Mouse (Mus musculus): Measurements from ENCODE around the gene Adam12.

Gene Adam12

DNA sequence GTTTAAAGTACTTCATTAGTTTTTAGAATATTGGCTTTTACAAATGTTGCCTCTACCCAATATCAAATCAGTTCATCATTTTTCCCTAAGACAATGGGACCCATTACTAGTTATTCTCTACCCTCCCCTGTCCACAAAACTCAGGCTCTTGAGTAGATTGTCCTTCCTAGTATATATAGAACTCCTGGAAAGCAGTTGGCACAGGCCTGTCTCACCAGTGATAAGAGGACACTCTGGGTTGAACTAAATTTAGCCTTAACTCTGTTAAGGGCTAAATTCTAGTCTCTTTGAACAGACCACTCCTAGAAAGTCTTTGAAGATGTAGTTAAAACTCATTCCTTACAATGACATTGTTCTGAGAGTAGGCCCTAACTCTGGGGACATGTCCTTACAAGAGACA lies 241.0 kb downstream of the Adam12 start:
- DNase-seq: no peak

DNA sequence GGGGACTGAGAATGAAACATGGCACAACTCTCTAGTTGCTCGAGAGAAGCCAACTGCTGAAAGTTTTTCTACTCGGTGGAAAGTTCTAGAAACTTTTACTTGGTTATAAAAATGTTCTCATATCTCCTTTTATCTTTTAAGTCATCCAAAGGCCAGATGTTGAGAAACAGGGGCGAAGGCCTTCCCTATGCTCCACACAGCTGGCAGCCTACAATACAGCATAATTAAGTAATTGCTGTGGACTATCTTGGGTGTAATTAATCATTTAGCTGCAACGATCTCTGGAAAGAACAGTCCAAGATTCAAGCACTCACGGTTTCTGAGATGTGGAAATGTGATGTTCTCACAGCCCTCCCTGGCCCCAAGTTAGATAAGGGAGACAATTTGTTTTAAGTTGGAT lies 243.6 kb downstream of the Adam12 start:
- no peak for DNase-seq

DNA sequence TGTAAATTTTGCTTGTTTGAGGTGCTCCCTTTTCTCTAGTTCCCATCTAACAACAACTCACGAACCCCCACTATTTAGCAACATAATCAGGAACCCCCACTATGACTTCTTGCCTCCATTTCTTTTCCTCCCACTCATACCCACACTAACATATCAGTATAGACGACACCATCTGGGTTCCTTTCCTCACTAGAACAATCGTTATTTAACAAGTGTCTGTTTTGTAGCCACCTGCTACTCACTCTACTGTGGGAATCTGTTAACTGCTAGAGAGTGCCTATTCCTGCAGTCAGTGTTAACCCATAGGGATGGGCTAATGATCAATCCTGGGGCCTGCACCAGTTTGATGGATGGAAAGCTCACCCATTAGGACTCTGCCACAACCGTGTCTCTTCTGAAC lies 245.7 kb downstream of the Adam12 start:
- no peak for DNase-seq

DNA sequence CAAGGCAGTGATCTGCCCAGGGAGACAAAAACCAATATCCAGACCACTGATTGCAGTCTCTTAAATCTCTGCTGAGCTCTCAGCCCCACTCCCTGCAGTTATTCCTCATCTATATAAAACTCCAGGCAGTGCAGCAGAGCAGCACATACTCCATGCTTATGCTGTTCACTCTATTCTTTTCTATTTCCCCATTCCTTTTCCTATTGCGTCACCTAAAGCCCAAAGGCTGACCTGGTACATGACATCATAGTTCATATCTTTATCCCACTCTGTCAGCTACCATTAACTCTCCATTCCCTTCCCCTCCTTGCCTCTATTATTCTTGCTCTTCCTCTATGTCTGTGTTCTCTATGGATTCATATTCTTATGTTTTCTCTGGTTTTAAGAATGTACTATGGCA lies 246.3 kb downstream of the Adam12 start:
- DNase-seq: no peak

DNA sequence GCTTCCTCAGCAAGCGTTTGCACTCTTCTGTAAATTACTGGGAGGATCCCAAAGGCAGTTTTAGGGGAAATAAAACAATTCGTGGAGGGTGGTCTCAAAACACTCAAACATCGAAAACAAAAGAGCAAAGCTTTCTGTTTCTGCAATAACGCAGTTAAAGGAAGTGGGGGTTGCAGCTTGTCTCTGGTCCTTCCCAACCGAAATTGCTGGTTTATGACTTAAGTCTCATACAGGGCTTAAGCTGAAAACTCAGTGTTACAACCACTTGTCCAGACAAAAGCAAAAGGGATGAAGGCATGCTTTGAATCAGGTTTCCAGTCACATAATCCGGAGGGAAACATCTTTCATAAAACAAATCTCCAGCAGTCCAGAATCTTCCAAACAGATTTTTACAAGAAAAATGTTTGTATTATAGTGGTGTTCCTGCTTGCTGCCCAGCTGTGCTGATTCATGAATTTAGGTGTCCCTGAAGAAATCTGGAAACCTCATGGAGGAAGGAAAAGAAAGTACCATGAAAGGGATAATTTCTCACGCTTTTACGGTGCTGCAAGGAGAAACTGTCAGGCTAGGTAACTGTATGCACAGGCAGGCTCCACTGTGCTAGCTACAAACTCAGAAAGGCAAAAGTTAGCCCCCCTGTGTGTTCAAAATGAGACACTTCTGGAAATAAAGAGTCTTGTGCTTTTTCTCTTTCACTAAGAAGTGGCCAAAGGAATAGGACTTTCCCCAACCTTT lies 255.4 kb downstream of the Adam12 start:
- no peak for DNase-seq

DNA sequence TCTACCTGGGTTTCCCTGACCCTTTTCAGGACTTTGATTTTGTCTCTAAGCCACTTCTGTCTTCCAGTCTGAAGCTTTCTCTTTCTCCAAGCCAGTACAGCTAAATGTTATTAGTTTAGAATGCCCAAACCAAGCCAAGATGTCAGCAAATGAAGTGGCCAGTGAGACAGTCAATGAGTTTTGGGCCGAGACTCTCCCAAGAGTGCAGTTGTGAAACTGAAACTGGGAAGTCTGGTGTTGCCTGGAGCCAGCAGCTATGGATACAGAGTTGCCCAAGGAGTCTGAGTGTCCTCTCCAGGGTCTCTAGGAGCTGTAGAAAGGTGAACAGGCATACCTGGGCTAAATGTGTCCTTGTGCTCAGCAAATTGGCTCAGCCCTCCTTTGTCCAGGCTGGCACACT lies 260.9 kb downstream of the Adam12 start:
- DNase-seq: no peak

DNA sequence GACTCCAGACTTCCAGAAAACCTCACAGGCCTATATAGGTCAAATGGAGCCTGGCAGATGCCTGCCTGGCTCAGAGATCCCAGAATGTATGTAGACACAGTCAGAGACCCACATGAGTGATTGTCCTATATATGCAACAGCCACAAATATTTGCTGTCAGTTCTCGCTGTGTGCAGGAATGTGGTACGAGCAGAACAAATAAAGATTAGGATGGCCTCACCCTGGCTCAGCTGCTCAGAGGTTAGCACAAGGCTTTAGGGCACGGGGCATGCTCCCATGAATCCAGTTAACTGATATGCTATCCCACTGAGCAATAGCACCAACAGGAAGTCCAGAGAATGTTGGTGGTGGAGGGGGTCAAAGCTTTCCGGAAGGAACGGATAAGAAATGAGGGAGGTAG lies 261.5 kb downstream of the Adam12 start:
- no peak for DNase-seq

DNA sequence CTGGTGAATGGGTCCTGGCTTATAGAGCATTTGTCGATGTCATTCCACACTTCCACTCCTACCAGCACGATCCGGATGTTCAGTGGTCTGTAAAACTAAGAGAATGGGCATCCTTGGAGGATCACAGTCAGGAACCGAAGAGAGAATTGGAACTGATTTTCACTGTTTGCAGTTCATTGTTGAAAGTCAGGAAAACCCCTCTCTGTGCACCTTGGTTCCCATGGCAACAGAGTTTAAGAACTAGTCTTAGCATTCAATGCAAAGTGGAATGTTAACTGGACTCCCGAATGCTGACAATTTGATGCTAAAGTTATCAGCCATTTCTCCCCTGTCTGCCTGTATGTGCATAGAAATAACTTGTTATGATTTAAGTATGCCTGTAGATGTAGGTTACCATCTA lies 264.0 kb downstream of the Adam12 start:
- DNase-seq: no peak

DNA sequence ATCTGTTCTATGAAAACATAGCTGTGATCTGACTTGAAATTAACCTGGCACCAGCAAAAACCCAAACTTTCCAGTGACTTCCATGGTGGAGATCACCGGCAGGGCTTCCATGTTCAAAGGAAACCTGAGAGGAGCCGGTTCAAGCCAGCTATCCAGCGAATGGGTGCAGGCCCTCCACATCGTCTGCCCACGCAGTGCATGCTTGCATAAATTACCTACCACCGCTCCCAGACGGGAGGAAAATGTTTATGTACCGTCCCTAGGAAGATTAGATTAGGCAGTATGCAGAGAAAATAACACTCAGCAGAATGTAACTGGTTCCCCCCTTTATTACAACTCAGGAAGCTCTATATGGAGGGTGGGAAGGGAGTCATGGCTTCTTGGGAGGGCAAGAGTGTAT lies 268.4 kb downstream of the Adam12 start:
- no peak for DNase-seq

DNA sequence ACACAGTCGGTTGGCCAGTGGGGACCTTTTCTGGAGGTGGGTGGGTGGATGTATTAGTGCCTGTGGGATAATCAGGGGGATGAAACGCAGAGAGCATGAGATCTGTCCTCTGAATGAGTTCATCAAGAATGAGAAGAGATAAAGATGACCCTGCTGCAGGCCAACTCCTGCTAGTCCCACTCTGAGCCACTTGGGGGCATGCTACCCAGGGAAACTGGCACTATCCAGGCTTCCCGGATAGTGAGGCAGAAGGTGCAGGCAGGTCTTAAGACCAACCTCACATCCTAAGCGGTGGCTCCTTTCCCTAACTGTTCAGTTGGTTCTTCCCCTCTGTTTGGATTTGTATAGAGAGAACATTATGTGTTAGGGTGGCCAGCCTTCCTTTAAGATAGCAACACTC lies 272.7 kb downstream of the Adam12 start:
- no peak for DNase-seq

DNA sequence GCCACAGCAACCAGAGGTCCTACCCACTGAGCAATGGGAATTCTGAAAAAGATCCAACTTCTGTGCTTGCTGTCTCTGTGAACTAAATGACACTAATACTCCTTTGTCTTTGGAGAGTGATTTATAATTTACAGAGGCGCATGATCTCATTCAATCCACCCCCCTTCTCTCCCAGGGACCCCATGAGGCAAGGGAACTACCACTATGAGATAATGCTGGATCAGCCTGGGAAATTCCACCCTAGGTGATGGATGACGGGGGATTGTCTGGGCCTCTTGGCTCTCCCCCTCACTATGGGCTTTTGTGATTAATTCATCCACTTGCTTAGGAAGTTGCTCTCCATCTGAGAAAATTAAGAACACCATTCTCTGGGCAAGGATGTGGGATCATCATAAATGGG lies 274.1 kb downstream of the Adam12 start:
- no peak for DNase-seq

DNA sequence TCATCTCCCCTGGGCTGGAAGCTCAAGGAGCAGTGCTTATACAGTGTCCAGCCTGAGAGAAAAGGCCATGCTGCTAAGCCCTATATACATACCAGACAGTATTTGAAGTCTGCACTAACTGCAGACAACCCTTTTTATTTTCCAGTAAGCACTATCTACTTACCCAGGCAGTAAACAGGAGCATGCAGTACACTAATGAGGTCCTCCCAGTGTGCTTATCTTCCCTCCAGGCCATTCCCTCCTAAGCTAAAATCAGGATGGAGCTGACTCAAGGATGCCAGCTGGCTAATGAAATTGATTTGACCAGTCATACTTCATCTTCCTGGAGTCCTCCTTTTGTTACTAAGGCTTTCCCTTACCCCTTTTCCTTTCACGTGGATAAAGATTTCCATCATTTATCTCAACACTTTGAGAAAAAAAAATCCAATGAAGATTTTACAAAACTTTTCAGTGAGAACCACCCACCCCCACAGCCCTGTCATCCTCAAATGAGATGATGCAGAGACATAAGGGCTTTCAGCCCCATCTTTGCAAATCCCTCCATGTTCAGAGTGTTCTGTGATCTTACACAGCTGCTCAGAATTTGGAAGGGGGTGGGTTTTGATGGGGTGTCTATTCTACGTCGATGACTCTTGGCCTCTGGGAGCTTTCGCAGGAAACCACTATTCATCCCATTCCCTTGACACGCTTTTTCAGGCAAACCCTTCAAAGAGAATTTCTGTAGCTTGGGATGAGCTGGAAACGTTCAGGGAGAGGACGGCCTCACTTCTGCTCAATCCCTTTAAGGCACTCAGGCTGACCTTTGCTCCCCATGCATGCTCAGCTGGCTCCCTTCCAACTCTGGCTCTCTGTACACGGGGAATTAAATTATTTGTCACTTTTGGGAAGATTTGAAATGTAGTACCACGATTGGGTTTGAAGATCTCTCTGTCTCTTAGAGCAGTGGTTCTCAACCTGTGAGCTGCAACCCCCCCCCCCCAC lies 277.5 kb downstream of the Adam12 start:
- no peak for DNase-seq

DNA sequence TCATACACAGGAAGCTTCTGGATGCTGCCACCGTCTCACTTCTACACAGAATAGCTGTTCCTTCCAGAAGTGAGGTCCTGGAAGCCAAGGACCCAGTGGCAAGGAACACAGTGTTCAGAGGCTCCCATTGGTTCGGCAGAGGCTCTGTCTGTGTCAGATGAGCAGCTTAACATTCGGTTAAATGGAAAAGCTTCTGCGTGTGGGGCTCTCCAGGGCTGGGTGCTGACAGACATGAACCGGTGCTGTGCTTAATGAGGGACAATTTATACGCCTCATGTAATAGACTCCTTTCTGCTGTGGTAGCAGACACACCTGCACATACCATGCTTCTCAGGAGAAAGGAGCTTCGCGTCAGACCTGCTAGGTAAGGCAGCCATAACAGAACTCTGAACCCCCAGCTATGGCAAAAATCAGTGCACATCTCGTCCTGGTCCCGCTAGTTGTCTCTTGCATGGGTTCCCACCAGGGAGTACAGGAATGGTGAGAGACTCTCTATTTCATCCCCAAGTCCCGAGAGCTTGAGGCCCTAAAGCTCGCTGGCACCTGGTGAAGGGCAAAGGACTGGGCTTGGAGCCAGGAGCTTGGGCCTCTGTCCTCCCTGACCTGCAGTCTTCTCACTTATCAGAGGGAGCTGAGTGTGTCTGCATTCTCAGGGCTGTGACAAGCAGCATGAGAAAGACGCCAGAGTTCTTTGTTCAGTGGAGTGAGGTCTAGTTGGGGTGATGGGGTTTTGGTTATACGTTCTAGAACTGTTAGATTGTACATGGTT lies 280.0 kb downstream of the Adam12 start:
- no peak for DNase-seq

DNA sequence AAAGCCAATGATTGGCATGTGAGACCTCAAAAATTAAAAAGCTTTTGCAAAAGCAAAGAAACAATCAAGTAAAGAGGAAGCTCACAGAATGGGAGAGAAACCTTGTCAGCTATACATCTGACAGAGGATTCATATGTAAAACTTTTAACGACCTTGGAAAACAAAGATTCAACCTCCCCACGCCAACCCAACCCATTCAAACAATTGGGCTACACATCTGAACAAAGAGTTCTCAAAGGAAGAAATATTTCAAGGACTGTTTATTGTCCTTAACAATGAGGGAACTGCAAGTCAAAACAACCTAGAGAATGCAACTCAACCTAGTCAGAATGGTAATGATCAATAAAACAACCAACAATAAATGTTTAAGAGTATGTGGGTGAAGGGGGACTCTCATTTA lies 284.6 kb downstream of the Adam12 start:
- DNase-seq: no peak

DNA sequence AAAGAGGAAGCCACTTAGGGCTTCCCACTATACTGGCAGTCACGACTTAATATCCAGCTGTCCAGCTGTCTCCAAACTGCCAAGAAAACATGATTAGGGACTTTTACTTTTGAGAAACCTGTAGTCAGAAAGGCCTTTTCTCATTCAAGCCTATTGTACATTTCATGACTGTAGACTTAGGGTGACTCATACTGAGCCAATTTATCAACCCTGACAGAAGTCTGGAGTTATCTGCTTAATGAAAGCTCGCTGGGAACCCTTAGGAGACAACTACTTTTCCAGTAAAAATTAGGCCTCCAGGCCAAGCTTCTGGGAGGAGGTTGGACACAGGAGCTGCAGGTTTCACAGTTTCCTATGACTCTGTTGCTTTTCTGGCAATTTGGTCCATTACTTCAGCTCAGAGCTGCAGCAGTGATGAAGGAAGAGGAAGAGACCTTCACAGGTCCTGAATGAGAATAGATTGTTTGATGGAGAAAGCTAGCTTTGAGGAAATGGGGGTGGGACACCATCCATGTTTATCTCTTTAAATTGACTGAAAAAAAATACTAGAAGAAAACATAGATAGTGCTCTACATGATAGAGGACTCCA lies 285.1 kb downstream of the Adam12 start:
- DNase-seq: no peak

DNA sequence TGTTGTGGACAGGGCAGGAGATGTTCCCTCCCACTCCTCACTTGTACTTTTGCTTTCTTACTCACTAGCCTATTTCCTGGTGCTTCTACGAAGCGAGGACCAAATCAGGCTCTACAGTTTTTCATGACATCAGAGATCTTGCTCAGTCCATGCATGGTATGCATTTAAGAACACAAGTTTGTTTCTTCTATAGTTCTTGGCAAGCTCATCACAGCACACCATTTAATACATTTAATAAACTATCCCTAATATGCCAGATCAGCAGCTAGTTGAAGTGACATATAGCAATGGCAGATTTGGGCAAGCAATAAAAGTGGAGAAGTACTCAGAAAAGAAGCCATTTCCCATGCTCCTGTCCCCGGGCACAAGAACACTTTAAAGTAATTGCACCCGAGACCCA lies 285.8 kb downstream of the Adam12 start:
- DNase-seq: no peak

DNA sequence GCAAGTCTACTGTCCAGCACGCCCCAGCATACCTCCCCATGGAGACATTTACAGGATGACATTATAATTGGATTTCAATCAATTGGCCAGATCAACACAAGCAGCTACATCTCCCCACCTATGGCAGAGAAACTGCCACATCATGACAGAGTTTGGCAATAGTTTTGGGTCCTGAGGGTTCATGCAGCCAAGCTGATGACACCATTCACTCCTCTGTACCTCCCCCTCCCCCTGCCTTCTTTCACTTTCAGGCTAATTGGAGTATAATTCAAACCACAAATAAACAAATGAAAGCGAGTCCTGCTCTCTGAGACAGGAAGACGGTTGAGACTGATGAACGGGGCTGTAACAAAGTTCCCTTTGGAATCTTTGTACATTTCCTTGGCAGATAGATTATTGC lies 291.5 kb downstream of the Adam12 start:
- no peak for DNase-seq

DNA sequence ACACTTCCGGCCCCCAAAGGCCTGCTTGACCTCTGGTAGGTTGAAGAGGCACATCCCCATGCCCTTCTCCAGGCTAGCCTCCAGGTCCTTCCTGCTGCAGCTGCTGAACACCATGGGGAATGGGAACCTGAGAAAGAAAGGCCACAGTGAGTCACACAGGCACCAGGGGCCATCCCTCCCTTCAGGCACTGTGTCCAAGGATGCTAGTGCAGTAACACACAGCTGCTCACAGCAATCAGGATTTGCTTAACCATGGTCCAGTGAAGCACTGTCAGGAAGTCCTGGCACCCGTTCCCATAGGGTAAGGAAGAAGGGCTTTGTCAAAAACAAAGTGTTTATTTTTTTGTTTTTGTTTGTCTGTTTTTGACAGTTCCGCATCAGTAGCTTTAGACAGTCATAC lies 294.5 kb downstream of the Adam12 start:
- DNase-seq: no peak

DNA sequence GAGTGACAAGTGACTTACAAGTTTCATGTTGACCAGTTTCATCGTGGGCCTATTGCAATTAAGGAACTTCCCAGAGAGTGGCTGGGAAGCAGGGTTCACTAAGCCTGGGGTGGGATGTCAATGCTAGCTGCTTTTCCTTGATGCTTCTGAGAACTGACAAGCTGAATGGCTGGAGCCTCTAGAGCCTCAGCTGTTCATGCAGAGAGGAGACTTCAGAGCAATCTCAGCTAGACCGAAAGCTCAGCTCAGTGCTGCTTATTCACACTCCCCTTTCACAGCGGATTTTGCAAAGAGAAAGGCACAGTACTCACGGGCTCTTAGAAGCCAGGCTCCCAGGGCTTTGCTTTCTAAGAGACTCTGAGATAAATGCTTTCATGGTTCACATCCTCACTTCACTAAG lies 295.6 kb downstream of the Adam12 start:
- no peak for DNase-seq

DNA sequence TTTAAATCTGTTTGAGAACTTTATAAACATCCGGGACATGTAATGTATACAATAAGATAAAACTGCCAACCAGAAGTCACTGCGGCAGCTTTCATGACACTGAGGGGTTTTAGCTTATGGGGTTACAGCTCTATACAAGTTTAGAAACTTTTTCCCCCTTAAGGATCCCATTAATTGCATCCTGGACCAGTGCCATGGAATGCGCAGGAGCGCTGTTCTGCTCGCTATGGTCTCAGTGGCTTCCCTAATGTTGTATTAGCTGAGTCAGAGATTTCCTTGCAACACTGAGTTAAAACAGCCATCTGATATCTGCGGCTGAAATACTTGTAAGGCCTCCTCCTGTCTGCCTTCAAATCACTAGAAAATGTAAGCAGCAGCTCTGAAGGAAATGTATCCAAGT lies 298.6 kb downstream of the Adam12 start:
- DNase-seq: peak; percentile 21

DNA sequence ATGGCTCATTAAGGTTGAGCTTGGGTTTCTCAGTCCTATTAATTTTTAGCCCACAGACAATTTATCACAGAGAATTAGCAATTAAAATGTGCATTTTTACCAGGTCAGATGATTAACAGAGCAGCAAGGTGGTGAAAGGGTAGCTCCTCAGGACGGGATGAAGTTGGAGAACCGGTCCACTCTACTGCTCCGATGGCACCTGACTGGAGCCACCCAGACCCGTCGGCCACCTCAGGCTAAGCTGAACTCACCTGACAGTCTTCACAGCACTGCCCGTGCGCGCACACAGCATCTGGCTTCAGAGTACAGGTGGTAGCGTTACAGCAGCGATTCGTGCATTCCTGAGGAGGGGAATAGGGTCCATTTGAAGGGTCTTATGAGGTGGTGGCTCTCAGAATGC lies 300.5 kb downstream of the Adam12 start:
- DNase-seq: no peak

DNA sequence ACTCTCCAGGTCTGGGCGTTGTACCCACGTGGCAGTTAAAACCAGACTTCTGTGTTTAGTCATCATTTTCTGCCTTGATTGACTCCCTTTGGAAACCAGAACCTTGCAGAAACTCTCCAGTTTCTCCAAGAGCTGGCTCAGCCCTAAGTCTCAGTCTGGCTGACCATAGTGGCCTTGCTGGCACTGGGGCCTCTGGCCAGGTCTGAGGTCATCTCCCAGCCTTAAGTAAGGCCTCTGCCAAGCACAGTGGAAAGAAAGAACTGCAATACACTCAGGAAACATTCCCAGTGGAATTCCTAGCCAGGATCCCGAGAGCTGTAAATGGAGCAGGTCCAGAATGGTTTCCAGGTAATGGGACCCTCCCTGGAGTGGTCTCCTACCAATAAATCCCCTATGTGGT lies 303.0 kb downstream of the Adam12 start:
- no peak for DNase-seq

DNA sequence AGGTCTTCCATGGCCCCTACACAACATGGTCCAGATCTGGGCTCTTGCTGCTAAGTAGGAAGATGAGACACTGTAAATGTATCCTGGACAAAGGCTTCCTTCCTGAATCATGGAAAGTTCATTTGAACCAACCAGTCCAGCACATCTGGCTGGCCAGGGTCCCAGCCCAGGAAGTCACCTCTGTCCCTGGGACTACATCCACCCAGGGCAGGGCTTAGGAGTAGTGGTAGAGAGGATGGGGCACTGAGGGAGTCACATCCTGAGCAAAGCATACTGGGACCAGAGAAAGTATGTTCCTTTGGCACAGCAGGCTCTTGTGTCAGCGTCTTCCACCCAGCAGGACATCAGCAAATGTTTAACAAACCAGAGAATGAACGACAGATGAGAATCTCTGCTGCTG lies 306.2 kb downstream of the Adam12 start:
- no peak for DNase-seq
